Mouse (Mus musculus) spleen, postnatal 36 days (tissue): ENCODE data around the gene Bpifb1.
"Not testable (repeated sequence)": the region's sequence is repeated elsewhere in the genome, so short reads cannot be mapped to it uniquely, and the experiment has no call there.

ENCODE experiments used
- DNase-seq, 2 experiments: peaks; one replicate each; pipeline ENCODE4 v3.0.0; 2022; ENCODE audit warnings: low spot score in 2 of 2, mixed read lengths in 1 of 2

The Bpifb1 gene

DNA sequence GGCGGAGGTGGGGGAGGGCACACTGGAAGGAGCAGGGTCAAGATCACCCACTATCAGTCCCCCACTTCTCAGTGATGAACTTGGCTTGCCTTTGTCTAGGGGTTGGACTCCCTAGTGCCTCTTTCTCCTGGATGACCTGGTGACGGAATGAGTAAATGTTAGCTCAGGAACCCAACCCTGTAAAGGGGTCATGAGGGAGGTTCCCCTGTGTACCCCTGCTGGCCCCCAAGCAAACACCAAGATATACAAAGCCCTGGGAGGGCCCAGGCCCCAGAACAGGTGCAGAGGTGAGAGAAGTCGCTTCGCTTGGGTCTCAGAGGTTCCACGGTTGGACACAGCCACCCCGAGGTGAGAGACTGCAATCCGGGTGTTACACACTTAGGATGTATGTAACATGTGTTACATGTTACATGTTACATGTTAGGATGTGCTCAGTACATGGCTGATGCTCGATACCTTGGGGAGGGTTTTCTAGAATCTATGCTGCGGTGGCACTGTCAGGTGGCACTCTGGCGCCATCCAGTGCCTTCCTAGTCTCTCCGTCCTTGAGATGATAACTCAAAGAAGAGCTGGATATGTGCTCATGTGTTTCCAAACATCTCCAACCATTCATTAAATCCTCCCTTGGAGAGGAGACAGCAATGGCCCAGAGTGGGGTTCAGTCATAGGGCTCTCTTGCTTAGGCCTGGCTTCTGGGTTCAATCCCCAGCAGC is at the start of gene Bpifb1:
Gene Bpifb1, plus strand, starts transcription at position 273 of the 713 bp plus-strand sequence.
- no peak for DNase-seq

- no peak for DNase-seq
These were observed 48.0 kb upstream of the Bpifb1 start, which contains the start of gene Bpifa1 for GRCm38 (mm10) chr2:154142580-154142979. TSS of gene Bpifa1 (plus strand) at chr2:154142880.

DNA sequence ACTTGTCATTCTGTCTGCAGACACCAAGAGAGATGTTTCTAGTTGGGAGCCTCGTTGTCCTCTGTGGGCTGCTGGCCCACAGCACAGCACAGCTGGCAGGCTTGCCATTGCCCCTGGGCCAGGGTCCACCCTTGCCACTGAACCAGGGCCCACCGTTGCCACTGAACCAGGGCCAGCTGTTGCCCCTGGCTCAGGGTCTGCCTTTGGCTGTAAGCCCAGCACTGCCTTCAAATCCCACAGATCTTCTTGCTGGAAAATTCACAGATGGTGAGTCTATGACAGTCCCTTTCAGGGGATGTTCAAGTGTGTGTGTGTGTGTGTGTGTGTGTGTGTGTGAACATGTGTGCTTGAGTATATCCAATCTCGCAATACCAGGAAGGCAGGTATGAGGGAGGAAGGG is 46.9 kb upstream of the Bpifb1 start:
- no peak for DNase-seq

DNA sequence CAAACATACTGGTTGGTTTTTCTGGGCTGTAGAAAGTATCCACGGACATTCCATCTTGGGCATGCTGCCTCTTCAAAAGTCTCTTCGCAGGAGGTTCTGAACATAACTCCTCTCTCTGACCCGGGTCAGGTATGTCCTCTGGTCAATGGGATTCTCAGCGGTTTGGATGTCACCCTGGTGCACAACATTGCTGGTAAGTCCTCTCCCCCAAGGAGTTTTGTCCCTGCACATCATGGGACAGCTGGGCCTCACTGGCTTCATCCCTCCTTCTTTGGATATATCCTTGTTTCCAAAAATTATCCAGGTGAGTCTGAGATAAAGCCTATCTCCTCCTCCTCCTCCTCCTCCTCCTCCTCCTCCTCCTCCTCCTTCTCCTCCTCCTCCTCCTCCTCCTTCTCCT is 43.1 kb upstream of the Bpifb1 start:
- DNase-seq: no peak

GRCm38 (mm10) chr2:154158433-154158832 is 32.2 kb upstream of the Bpifb1 start:
- DNase-seq: no peak

DNA sequence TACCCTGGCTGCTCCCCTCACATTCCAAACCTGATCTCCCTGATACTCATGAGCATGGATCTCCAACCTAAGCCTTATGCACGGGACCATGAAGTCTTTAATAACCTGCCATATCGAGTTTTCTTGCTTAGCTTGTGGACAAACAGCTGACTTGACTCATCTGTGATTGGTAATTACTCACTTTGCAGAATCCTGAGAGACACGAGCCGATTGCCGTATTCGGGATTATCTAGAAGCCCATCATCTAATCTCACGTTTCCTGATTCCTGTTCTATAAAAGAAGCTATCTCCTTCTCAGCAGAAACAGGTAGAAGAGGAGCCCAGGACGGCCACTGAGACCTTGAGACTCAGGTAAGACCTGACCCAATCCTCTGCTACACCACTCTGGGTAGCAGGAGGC is 28.3 kb upstream of the Bpifb1 start, which contains the start of gene Bpifa5:
Gene Bpifa5, plus strand, starts transcription at position 301 of the 400 bp plus-strand sequence.
- no peak for DNase-seq

- no peak for DNase-seq
These were observed 27.3 kb upstream of the Bpifb1 start for GRCm38 (mm10) chr2:154163306-154163705.

- DNase-seq: no peak
These were observed 21.4 kb upstream of the Bpifb1 start for GRCm38 (mm10) chr2:154169172-154169571.

- no peak for DNase-seq
These were observed 19.0 kb upstream of the Bpifb1 start for GRCm38 (mm10) chr2:154171621-154172020.

DNA sequence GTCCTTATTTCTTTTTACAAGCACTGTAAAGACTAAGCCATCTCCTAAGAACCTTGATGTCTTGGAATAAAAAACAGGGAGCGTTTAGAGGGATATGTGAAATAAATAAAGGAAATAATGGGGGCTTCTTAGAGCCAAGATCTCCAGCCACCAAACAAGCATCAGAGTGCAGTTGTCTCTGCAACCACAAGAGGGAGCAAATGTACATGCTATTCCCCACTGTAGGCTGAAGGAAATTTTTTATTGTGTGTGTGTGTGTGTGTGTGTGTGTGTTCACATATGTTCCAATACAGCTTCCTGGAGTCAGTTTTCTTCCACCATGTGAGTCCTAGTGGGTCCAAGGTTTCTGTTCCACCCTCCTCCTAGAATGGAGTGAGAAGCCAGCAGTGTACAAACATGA is 17.3 kb upstream of the Bpifb1 start:
- DNase-seq: no peak

DNA sequence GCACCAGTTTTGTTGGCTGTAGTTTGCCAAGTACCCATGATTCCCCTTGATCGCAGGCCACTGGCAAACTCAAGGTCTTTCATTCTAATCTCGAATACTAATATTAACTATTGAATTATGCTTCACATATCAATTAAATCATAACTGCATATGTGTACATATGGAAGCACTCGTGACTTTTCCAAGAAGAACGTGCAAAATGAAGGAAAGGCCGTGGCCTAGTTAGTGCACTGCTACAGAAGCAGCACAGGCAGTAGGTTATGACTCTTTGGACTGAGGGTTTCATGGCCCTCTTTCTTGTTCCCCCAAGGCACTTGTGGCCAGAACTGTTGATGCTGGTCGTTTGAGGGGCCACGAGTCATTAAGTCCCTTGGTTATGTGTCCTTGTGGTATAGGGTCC is 8.7 kb upstream of the Bpifb1 start:
- DNase-seq: not testable (repeated sequence)

DNA sequence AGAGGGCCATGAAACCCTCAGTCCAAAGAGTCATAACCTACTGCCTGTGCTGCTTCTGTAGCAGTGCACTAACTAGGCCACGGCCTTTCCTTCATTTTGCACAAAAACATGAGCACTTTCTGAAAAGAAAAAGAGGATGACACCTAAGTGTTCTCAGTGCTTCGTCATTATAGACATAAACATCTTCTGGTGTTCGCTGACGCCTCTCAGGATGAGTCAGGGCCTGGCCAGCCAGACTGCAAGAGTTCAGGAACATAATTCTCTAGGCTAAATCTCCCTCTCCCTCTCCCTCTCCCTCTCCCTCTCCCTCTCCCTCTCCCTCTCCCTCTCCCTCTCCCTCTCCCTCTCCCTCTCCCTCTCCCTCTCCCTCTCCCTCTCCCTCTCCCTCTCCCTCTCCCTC is 7.6 kb upstream of the Bpifb1 start:
- not testable (repeated sequence) for DNase-seq

GRCm38 (mm10) chr2:154185319-154185718 is 5.3 kb upstream of the Bpifb1 start:
- no peak for DNase-seq

GRCm38 (mm10) chr2:154185748-154186147 is 4.9 kb upstream of the Bpifb1 start:
- DNase-seq: no peak

- DNase-seq: no peak
These were observed 3.1 kb upstream of the Bpifb1 start for GRCm38 (mm10) chr2:154187468-154187867.

DNA sequence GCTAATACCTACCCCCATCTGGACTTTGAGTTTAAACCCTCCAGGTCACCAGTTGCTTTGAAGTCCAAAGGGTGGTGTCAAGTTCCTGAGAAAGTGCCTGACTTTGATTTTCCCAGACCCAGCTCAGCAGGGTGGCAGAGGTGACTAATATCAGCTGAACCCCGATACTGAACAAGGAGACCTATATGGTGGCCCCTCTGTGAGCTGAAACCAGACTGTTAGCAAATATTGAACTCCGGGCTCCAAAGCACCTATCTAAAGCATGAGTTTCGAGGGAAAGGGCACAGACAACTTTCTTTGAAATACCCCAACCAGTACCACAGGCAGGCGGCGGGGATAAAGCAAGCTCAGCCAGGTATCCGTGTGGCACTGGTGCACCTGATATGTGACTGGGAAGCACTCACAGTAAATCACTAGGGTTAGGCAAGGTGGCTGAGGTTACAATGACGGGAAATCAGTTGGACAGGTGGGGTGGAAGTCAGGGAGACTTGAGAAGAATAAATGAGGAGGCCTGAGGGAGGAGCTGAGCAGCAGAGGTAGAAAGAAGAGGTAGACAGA is 662 bp upstream of the Bpifb1 start:
- DNase-seq: no peak

GRCm38 (mm10) chr2:154192141-154192540 is 1.5 kb downstream of the Bpifb1 start:
- no peak for DNase-seq

DNA sequence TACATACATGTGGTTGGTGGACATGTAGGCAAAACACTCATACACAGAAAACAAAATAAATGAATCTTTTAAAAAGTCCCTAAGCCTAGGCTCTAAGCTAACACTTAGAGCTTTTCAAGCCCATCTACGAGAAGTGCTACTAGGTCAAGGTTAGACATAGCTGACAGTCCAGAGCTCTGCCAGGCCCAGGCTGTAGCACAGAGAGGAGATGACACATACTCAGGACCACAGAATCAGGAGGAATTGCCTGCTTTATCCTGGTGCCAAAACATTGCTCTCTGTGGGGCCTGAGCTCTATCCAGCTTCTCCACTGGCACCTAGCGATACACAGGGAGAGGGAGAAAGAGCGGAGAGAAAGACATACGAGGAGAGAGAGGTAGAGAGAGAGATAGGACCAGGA is 2.5 kb downstream of the Bpifb1 start:
- no peak for DNase-seq

DNA sequence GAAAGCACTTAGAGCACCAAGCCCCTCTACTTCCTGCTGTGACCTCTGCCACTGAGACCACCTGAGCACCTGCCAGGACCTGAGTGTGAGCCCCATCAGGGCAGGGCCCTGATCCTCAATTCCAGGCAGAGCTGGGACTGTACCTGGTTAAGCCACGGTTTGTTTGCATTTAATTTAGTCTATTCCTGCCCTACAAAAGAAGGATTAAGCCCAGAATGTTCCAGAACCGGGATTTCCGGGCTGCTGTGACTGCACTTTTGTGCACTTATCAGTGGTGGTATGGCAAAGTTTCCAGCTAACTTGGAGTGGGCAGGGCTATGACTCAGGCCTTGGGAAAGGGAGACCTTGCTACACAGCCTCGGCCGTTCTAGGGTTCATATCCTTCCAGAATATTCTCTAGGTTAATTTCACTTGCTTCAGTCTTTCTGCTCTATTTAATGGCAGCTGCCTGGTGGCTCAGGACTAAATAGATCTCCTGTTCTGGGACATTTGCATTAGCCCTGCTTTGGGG is 3.4 kb downstream of the Bpifb1 start:
- no peak for DNase-seq

- no peak for DNase-seq
These were observed 6.4 kb downstream of the Bpifb1 start for GRCm38 (mm10) chr2:154197036-154197435.

DNA sequence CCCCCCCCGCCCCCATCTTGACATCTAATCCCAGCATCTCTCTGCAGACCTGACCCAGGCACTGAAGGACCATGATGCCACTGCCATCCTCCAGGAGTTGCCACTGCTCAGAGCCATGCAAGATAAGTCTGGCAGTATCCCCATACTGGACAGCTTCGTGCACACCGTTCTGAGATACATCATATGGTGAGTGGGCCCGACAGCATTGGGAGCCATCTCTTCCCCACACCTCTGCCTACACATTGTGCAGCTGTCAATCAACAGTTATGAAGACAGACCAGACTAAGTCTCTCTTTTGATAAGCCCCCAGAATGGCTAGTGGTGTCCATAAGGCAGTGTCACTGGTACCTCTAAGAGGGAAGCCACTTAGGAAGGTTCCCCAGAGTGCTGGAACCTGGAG is 14.0 kb downstream of the Bpifb1 start:
- no peak for DNase-seq

DNA sequence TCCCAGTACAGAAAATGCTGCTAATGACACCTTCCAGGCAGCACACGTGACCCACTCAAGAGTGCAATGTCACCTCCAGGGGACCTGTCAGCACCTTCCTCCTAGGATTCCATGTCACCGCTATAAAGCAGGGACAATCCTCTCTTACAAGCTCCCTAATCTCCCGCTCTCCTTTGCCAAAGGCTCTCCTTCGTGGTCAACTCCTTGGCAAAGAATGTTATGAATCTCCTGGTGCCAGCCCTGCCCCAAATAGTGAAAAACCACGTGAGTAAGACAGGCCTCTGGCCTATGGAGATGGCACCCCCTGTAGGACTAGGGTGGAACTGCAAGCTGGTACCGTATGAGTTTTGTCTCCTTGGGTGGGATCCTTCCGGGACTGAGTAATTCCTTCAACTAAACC is 16.3 kb downstream of the Bpifb1 start:
- no peak for DNase-seq

- no peak for DNase-seq
These were observed 18.5 kb downstream of the Bpifb1 start for GRCm38 (mm10) chr2:154209112-154209511.
